Mouse (Mus musculus) central nervous system, embryonic 14 days (tissue): Measurements from ENCODE around the gene Vmn2r86. TPM values are rescaled to one million over a fixed set of nuclear protein-coding genes. Genes with fewer than 3 reads are reported as not detected.

ENCODE experiments used
- polyA plus RNA-seq: library from polyadenylated mRNA; depleted of rRNA; stranded (reverse); fragments of >200 nt; gene quantifications from 2 replicates; pipeline ENCODE4 v1.2.3, GENCODE M21; 2012; rRNA removed

The Vmn2r86 gene
- polyA plus RNA-seq, result 0.04 and 0.06 TPM in 2 replicates

GRCm38 (mm10) chr10:130455950-130456349 lies at the start of gene Vmn2r86:
Gene Vmn2r86, minus strand, starts transcription at chr10:130456050.

GRCm38 (mm10) chr10:130497296-130497695 lies 41.4 kb upstream of the Vmn2r86 start, which contains the start of gene Vmn2r87:
Gene Vmn2r87, minus strand, starts transcription at chr10:130497396.

GRCm38 (mm10) chr10:130429603-130430002 lies 26.2 kb downstream of the Vmn2r86 start, which contains the start of gene Vmn2r85:
Gene Vmn2r85, minus strand, starts transcription at chr10:130429703.

GRCm38 (mm10) chr10:130394232-130394631 lies 61.6 kb downstream of the Vmn2r86 start, which contains the start of gene Vmn2r84:
Gene Vmn2r84, minus strand, starts transcription at chr10:130394332.

Other genes starting within 250 kb of the Vmn2r86 start
- gene Olfr827, start 241.6 kb downstream of the Vmn2r86 start, polyA plus RNA-seq, result not detected in 2 replicates
- 1.6 and 2.4 TPM in 2 replicates for gene Neurod4, start 175.8 kb downstream of the Vmn2r86 start, polyA plus RNA-seq
- 0.05 and 0.29 TPM in 2 replicates for gene Tespa1, start 133.2 kb downstream of the Vmn2r86 start, polyA plus RNA-seq
- 0.01 and 0.02 TPM in 2 replicates for gene Vmn2r84, start 61.7 kb downstream of the Vmn2r86 start, polyA plus RNA-seq
- 0.04 TPM in 2 replicates for gene Vmn2r85, start 26.3 kb downstream of the Vmn2r86 start, polyA plus RNA-seq
- gene Vmn2r87, start 41.3 kb upstream of the Vmn2r86 start, polyA plus RNA-seq, result 0.36 and 0.41 TPM in 2 replicates